Mouse (Mus musculus): Measurements from ENCODE around the gene Gsg1l2. TPM values are rescaled to one million over a fixed set of nuclear protein-coding genes. Genes with fewer than 3 reads are reported as not detected.
A peak's percentile ranks its signal among the peaks of the same experiment; 100 is the strongest.

Gene Gsg1l2
- polyA plus RNA-seq, 1 experiment from 2014 or later, result 0.23 TPM

GRCm38 (mm10) chr11:67738846-67739490, 35.4 kb upstream of the Gsg1l2 start:
- Histone ChIP-seq H3K9me3 (ENCODE audit: control insufficient read depth) (no peaks in the 10 kb centered on the region), H3K4me1 (replicated peaks; ENCODE audit: control insufficient read depth, insufficient read depth, low read length) (no peaks in the 10 kb centered on the region), H3K4me3 (ENCODE audit: low read depth, low read length) (no peak overlapping the region), H3K36me3 (ENCODE audit: control insufficient read depth, insufficient read depth) (no peaks in the 10 kb centered on the region), H3K9ac (ENCODE audit: low read depth, low read length) (no peak overlapping the region), H3K27me3 (replicated peaks; ENCODE audit: control insufficient read depth, insufficient read depth, low read length) (no peaks in the 10 kb centered on the region), H3K4me2 (replicated peaks; ENCODE audit: low read depth) (no peak overlapping the region), H3K27ac (ENCODE audit: low read depth, low read length) (no peak overlapping the region)
- TF ChIP-seq CTCF (IDR thresholded peaks at IDR 0.05; ENCODE audit: low read depth), result no peak
- ATAC-seq, result no peak
- 55% methylated on average over 5 of the region's 5 CpGs for WGBS

DNA sequence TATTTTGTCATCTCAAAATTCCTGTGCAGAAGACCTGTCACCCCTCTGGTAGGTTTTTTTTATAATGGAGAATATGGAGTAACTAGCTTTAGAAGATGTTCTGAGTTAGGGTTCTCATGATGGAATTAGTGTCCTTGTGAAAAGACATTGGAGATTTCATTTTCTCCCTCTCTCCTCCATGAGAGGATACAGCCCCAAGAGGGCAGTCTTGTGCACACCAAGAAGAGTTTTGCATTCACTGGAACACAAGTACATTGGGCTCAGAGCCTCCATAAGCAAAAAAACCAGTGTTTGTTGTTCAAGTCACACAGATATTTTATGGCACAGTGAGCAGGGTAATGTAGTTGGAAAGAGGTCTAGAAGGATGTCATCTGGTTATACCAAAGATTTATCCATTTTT, 32.8 kb upstream of the Gsg1l2 start:
- Histone ChIP-seq H3K9ac (ENCODE audit: low read depth, low read length) (no peak overlapping the region), H3K4me1 (replicated peaks; ENCODE audit: control insufficient read depth, insufficient read depth, low read length) (no peaks in the 10 kb centered on the region), H3K27me3 (replicated peaks; ENCODE audit: control insufficient read depth, insufficient read depth, low read length) (no peaks in the 10 kb centered on the region)

GRCm38 (mm10) chr11:67756287-67756686, 18.1 kb upstream of the Gsg1l2 start:
- no peaks in the 10 kb centered on the region for H3K36me3 ChIP-seq (ENCODE audit: control insufficient read depth, insufficient read depth)
- no peak overlapping the region for H3K4me2 ChIP-seq (replicated peaks; ENCODE audit: low read depth)
- no peaks in the 10 kb centered on the region for H3K9me3 ChIP-seq (ENCODE audit: control insufficient read depth)
- H3K9ac ChIP-seq (ENCODE audit: low read depth, low read length), result no peak overlapping the region
- no peak for ATAC-seq
- no peaks in the 10 kb centered on the region for H3K4me1 ChIP-seq (replicated peaks; ENCODE audit: control insufficient read depth, insufficient read depth, low read length)
- H3K4me3 ChIP-seq (ENCODE audit: low read depth, low read length), result no peak overlapping the region
- no peaks in the 10 kb centered on the region for H3K27me3 ChIP-seq (replicated peaks; ENCODE audit: control insufficient read depth, insufficient read depth, low read length)
- WGBS, result 100% methylated on average over 1 of the region's 1 CpGs
- TF ChIP-seq CTCF (IDR thresholded peaks at IDR 0.05; ENCODE audit: low read depth), result no peak
- no peak overlapping the region for H3K27ac ChIP-seq (ENCODE audit: low read depth, low read length)

More for the DNA sequence above, 32.8 kb upstream of the Gsg1l2 start:
- no peak overlapping the region for H3K27ac ChIP-seq (ENCODE audit: low read depth, low read length)
- H3K4me2 ChIP-seq (replicated peaks; ENCODE audit: low read depth), result no peak overlapping the region
- TF ChIP-seq CTCF (IDR thresholded peaks at IDR 0.05; ENCODE audit: low read depth), result peak; percentile 43
- no peak for ATAC-seq
- no peaks in the 10 kb centered on the region for H3K36me3 ChIP-seq (ENCODE audit: control insufficient read depth, insufficient read depth)
- no peaks in the 10 kb centered on the region for H3K9me3 ChIP-seq (ENCODE audit: control insufficient read depth)
- H3K4me3 ChIP-seq (ENCODE audit: low read depth, low read length), result no peak overlapping the region

- peak; percentile 56 for TF ChIP-seq CTCF (IDR thresholded peaks at IDR 0.05; ENCODE audit: low read depth)
- H3K4me3 ChIP-seq (ENCODE audit: low read depth, low read length), result no peak overlapping the region
- no peak for ATAC-seq
Measured at GRCm38 (mm10) chr11:67757373-67758167, 16.8 kb upstream of the Gsg1l2 start.

GRCm38 (mm10) chr11:67771053-67771452, 3.4 kb upstream of the Gsg1l2 start, which contains the start of gene Glp2r:
Gene Glp2r, minus strand, starts transcription at chr11:67771153.
- H3K4me2 ChIP-seq (replicated peaks; ENCODE audit: low read depth), result no peak within 1 kb of the TSS
- H3K9ac ChIP-seq (ENCODE audit: low read depth, low read length), result no peak within 1 kb of the TSS
- no peaks in the 10 kb centered on the region for H3K4me1 ChIP-seq (replicated peaks; ENCODE audit: control insufficient read depth, insufficient read depth, low read length)
- H3K27ac ChIP-seq (ENCODE audit: low read depth, low read length), result peak within 1 kb of the TSS; percentile 41
- no peaks in the 10 kb centered on the region for H3K27me3 ChIP-seq (replicated peaks; ENCODE audit: control insufficient read depth, insufficient read depth, low read length)
- H3K9me3 ChIP-seq (ENCODE audit: control insufficient read depth), result no peaks in the 10 kb centered on the region
- H3K4me3 ChIP-seq (ENCODE audit: low read depth, low read length), result no peak within 1 kb of the TSS
- no peak for TF ChIP-seq CTCF (IDR thresholded peaks at IDR 0.05; ENCODE audit: low read depth)
- no peak for ATAC-seq
- H3K36me3 ChIP-seq (ENCODE audit: control insufficient read depth, insufficient read depth), result no peaks in the 10 kb centered on the region
- 54% methylated on average over 14 of the region's 14 CpGs for WGBS

More at GRCm38 (mm10) chr11:67757373-67758167, 16.8 kb upstream of the Gsg1l2 start:
- no peaks in the 10 kb centered on the region for H3K9me3 ChIP-seq (ENCODE audit: control insufficient read depth)
- H3K27me3 ChIP-seq (replicated peaks; ENCODE audit: control insufficient read depth, insufficient read depth, low read length), result no peaks in the 10 kb centered on the region
- H3K4me1 ChIP-seq (replicated peaks; ENCODE audit: control insufficient read depth, insufficient read depth, low read length), result no peaks in the 10 kb centered on the region
- 58% methylated on average over 15 of the region's 15 CpGs for WGBS
- H3K36me3 ChIP-seq (ENCODE audit: control insufficient read depth, insufficient read depth), result no peaks in the 10 kb centered on the region
- no peak overlapping the region for H3K27ac ChIP-seq (ENCODE audit: low read depth, low read length)
- no peak overlapping the region for H3K4me2 ChIP-seq (replicated peaks; ENCODE audit: low read depth)
- H3K9ac ChIP-seq (ENCODE audit: low read depth, low read length), result no peak overlapping the region

- Histone ChIP-seq H3K27me3 (replicated peaks; ENCODE audit: control insufficient read depth, insufficient read depth, low read length) (no peaks in the 10 kb centered on the region), H3K9ac (ENCODE audit: low read depth, low read length) (no peak overlapping the region), H3K9me3 (ENCODE audit: control insufficient read depth) (no peaks in the 10 kb centered on the region), H3K4me1 (replicated peaks; ENCODE audit: control insufficient read depth, insufficient read depth, low read length) (no peaks in the 10 kb centered on the region), H3K36me3 (ENCODE audit: control insufficient read depth, insufficient read depth) (no peaks in the 10 kb centered on the region), H3K4me3 (ENCODE audit: low read depth, low read length) (no peak overlapping the region), H3K27ac (ENCODE audit: low read depth, low read length) (0 out of 2 replicates have a peak overlapping the region, but pooled peaks have one; percentile 41), H3K4me2 (replicated peaks; ENCODE audit: low read depth) (no peak overlapping the region)
- WGBS, result 57% methylated on average over 2 of the region's 2 CpGs
- ATAC-seq, result no peak
- no peak for TF ChIP-seq CTCF (IDR thresholded peaks at IDR 0.05; ENCODE audit: low read depth)
Measured at GRCm38 (mm10) chr11:67771691-67772090, 2.7 kb upstream of the Gsg1l2 start.
